Mouse (Mus musculus) limb, embryonic 12.5 days (tissue): ENCODE results near the gene Ccdc134. TPM values are rescaled to one million over a fixed set of nuclear protein-coding genes. Genes with fewer than 3 reads are reported as not detected.
A peak's percentile ranks its signal among the peaks of the same experiment; 100 is the strongest.

ENCODE experiments used
- ATAC-seq: fragments of 200-750 bp; cut with Nextera tagmentation; 2 replicates; pipeline ENCODE4 v1.8.0; 2017; ENCODE audit warnings: low read depth, moderate TSS enrichment; ENCODE audit not compliant: insufficient number of reproducible peaks, insufficient read depth, low FRiP score, low TSS enrichment
- H3K27ac ChIP-seq: fragments of 300-500 bp; sonication (generic); 2 replicates; pipeline ENCODE4 v1.5.1; 2016; ENCODE audit warnings: mild to moderate bottlenecking, moderate library complexity
- H3K27me3 ChIP-seq: fragments of 300-500 bp; sonication (generic); 2 replicates; pipeline ENCODE4 v1.6.1; 2016; ENCODE audit warnings: mild to moderate bottlenecking, moderate library complexity
- H3K36me3 ChIP-seq: fragments of 300-500 bp; sonication (generic); 2 replicates; pipeline ENCODE4 v1.6.1; 2016; ENCODE audit warnings: mild to moderate bottlenecking, moderate library complexity
- H3K4me1 ChIP-seq: fragments of 300-500 bp; sonication (generic); replicated peaks from 2 replicates; pipeline ENCODE4 v1.6.1; 2016
- H3K4me2 ChIP-seq: fragments of 300-500 bp; sonication (generic); 2 replicates; pipeline ENCODE4 v1.6.1; 2016; ENCODE audit warnings: mild to moderate bottlenecking, moderate library complexity
- H3K4me3 ChIP-seq: fragments of 300-500 bp; sonication (generic); replicated peaks from 2 replicates; pipeline ENCODE4 v1.5.1; 2016; ENCODE audit warnings: mild to moderate bottlenecking
- H3K9ac ChIP-seq: fragments of 300-500 bp; sonication (generic); replicated peaks from 2 replicates; pipeline ENCODE4 v1.6.1; 2016; ENCODE audit warnings: mild to moderate bottlenecking, moderate library complexity
- H3K9me3 ChIP-seq: fragments of 300-500 bp; sonication (generic); 2 replicates; pipeline ENCODE4 v1.6.1; 2016; ENCODE audit warnings: mild to moderate bottlenecking, moderate library complexity
- WGBS: fragments of 180-500 bp; shearing (Covaris S2); methylation state at CpG from one replicate; pipeline ENCODE4 v1.1.7; 2016; 5-methylcytosine and 5-hydroxymethylcytosine counted together
- polyA plus RNA-seq: library from polyadenylated mRNA; unstranded; fragments of >200 nt; fragmentation: Nextera tagmentation; extraction: Ambion mirVana; gene quantifications from 2 replicates; pipeline ENCODE4 v1.2.1, GENCODE M21; 2016

Gene Ccdc134
- polyA plus RNA-seq, 1 experiment from 2014 or later: 23.4 TPM

DNA sequence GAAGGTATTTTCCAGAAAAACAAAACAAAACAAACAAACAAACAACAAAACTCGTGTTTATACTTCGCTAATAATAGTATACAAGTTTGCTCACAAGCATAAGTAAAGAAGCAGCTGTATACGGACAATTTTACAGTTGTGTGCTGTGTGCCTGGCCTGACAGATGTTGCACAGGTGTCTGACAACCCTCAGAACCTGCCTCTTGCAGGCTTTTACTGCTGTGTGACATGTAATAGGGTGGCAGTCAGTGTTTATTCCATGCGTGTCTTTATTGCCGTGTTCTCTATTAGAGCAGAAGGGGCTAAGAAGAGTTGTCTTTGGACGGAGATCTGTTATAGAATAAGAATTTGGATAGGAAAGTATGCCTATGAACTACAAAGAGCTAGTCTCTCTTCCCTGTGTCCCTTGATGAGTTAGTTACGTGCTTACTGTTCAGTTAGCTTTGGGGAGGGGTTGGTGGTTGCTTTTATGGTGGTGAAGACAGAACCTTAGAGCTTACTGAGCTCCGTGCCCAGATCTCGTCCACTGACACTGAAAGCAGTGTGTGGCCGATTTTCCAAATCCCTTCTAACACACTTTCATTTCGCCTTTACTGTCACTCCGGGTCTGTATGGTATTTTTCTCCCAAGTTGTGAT lies 34.4 kb downstream of the Ccdc134 start:
- H3K9me3 ChIP-seq: no peaks in the 10 kb centered on the region
- H3K4me1 ChIP-seq: peaks cover 84% of the 10 kb centered on the region
- ATAC-seq: no peak
- H3K9ac ChIP-seq: no peak overlapping the region
- no peaks in the 10 kb centered on the region for H3K27me3 ChIP-seq
- H3K27ac ChIP-seq: no peak overlapping the region
- H3K4me3 ChIP-seq: no peak overlapping the region
- peaks cover 9% of the 10 kb centered on the region; the same call in 1 of the 2 replicates for H3K36me3 ChIP-seq
- WGBS: 75% methylated on average over 12 of the region's 12 CpGs
- H3K4me2 ChIP-seq: no peak overlapping the region

GRCm38 (mm10) chr15:82163356-82164060 lies 35.8 kb downstream of the Ccdc134 start:
- H3K9ac ChIP-seq: no peak overlapping the region
- H3K9me3 ChIP-seq: no peaks in the 10 kb centered on the region
- 85% methylated on average over 10 of the region's 10 CpGs for WGBS
- H3K27me3 ChIP-seq: no peaks in the 10 kb centered on the region
- H3K4me2 ChIP-seq: no peak overlapping the region
- 0 out of 2 replicates have a peak, but pooled peaks cover 9% of the 10 kb centered on the region for H3K36me3 ChIP-seq
- ATAC-seq: no peak
- peak overlapping the region; percentile 14; the same call in 1 of the 2 replicates for H3K27ac ChIP-seq
- H3K4me3 ChIP-seq: no peak overlapping the region
- peaks cover 76% of the 10 kb centered on the region for H3K4me1 ChIP-seq

DNA sequence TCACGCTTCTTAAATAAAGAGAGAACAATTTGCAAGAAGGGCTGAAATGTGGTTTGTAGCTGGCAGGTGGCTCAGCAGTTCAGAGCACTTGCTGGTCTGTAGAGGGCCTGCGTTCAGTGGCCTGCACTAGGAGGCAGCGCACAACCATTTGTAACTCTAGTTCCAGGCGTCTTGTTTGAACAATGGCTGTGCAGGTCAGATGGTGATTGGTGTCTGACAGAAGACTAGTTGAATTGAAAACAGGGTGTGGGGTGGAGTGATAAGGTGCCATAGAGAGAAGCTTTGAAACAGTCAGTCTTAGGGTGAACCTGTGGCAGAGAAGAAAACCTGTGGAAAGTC lies 36.3 kb downstream of the Ccdc134 start:
- Histone ChIP-seq H3K4me1 (peaks cover 70% of the 10 kb centered on the region), H3K4me3 (no peak overlapping the region), H3K36me3 (0 out of 2 replicates have a peak, but pooled peaks cover 6% of the 10 kb centered on the region), H3K27ac (peak overlapping the region; percentile 14; the same call in 1 of the 2 replicates), H3K9me3 (no peaks in the 10 kb centered on the region), H3K4me2 (no peak overlapping the region), H3K9ac (no peak overlapping the region), H3K27me3 (no peaks in the 10 kb centered on the region)
- 68% methylated on average over 4 of the region's 4 CpGs for WGBS
- peak; percentile 44; the same call in 1 of the 2 replicates for ATAC-seq

DNA sequence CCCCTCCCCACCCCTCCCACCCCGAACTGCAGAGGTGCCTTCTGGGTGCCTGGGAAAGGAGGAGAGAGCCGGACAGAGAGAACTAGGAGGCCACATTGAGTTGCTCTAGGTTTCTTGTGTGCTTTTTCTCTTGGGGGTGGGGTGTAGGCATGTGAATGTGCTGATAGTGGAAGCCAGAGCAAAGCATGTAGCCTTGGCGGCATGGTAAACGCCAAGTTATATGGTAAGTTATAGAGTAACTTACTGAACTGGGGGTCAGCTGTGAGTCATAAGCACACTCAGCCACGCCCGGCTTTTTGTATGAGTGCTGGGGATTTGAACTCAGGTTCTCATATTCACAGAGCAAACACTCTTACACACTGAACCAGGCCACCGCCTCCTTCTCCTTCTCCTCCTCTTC lies 36.8 kb downstream of the Ccdc134 start:
- no peak overlapping the region for H3K4me2 ChIP-seq
- no peak for ATAC-seq
- peak overlapping the region; percentile 14; the same call in 1 of the 2 replicates for H3K27ac ChIP-seq
- no peak overlapping the region for H3K9ac ChIP-seq
- H3K4me3 ChIP-seq: no peak overlapping the region
- H3K9me3 ChIP-seq: no peaks in the 10 kb centered on the region
- H3K36me3 ChIP-seq: 0 out of 2 replicates have a peak, but pooled peaks cover 4% of the 10 kb centered on the region
- no peaks in the 10 kb centered on the region for H3K27me3 ChIP-seq
- 78% methylated on average over 7 of the region's 7 CpGs for WGBS
- peaks cover 66% of the 10 kb centered on the region for H3K4me1 ChIP-seq

GRCm38 (mm10) chr15:82165332-82166239 lies 37.9 kb downstream of the Ccdc134 start:
- H3K27me3 ChIP-seq: no peaks in the 10 kb centered on the region
- no peak for ATAC-seq
- H3K36me3 ChIP-seq: peaks cover 13% of the 10 kb centered on the region
- no peak overlapping the region for H3K4me3 ChIP-seq
- H3K9ac ChIP-seq: no peak overlapping the region
- 58% methylated on average over 8 of the region's 8 CpGs for WGBS
- H3K4me1 ChIP-seq: peaks cover 57% of the 10 kb centered on the region
- no peaks in the 10 kb centered on the region for H3K9me3 ChIP-seq
- no peak overlapping the region for H3K27ac ChIP-seq
- H3K4me2 ChIP-seq: no peak overlapping the region

DNA sequence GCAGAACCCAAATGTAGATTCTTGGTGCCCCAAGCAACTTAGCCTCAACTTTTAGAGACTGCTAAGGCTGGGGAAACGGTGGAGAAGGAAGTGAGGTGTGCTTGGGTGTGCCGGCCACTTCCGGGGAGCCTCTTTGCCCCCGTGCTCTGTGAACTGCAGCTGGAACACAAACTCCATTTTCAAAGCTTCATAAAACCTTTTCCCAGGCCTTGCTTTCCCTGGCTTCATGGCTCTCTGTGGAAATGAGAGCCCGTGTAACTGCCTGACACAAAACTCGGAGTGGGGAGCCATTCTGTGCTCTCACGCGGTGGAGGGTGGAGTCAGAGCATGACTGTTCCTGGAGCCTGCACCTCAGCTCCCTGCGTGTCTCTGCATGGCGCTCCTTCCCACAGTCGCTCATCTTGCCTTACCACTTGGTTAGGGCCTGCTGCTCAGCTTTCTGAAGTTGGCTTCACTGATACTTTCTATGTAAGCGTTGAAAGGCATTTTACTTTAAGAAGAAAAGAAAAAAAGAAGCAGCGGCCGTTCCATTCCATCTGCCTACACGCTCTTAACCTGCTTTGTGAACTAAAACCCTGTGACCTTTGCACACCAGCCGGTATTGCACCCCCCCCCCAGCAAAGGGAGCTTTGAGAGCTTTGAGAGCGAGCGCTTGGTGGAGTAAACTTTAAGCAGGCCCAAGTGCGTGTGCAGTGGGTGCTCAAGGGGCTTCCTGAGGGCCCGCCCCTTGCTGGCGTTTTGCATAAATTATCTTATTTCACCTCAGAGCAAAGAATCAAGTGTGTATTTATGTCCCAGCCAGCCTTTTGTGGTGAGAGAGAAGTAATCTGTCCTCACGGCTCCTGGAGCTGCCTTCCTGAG lies 38.7 kb downstream of the Ccdc134 start:
- Histone ChIP-seq H3K9me3 (no peaks in the 10 kb centered on the region), H3K4me2 (0 out of 2 replicates have a peak overlapping the region, but pooled peaks have one; percentile 10), H3K9ac (no peak overlapping the region), H3K27me3 (no peaks in the 10 kb centered on the region), H3K36me3 (peaks cover 22% of the 10 kb centered on the region), H3K27ac (peak overlapping the region; percentile 62; the same call in 1 of the 2 replicates), H3K4me1 (peaks cover 48% of the 10 kb centered on the region), H3K4me3 (no peak overlapping the region)
- ATAC-seq: no peak
- WGBS: 64% methylated on average over 22 of the region's 22 CpGs

- H3K4me2 ChIP-seq: no peak overlapping the region
- ATAC-seq: no peak
- peaks cover 38% of the 10 kb centered on the region for H3K4me1 ChIP-seq
- 66% methylated on average over 23 of the region's 23 CpGs for WGBS
- no peak overlapping the region for H3K9ac ChIP-seq
- H3K36me3 ChIP-seq: peaks cover 32% of the 10 kb centered on the region
- peak overlapping the region; percentile 62; the same call in 1 of the 2 replicates for H3K27ac ChIP-seq
- no peaks in the 10 kb centered on the region for H3K9me3 ChIP-seq
- H3K27me3 ChIP-seq: no peaks in the 10 kb centered on the region
- H3K4me3 ChIP-seq: no peak overlapping the region
Measured at GRCm38 (mm10) chr15:82167201-82168168, 39.8 kb downstream of the Ccdc134 start.

DNA sequence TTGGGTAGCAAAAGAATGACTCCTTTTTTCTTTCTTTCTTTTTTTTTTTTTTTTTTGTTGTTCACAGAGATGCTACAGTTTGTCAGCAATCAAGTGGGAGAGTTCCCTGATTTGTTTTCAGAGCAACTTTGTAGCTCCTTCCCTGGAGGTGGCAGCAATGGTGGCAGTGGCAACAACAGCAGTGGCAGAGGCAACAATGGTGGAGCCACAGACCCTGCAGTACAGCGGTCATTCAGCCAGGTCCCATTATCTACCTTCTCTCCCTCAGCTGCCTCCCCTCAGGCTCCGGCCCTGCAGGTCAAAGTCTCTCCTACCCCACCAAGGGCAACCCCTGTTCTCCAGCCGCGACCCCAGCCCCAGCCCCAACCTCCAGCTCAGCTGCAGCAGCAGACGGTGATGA lies 41.9 kb downstream of the Ccdc134 start:
- Histone ChIP-seq H3K4me2 (no peak overlapping the region), H3K4me1 (peaks cover 24% of the 10 kb centered on the region), H3K9me3 (no peaks in the 10 kb centered on the region), H3K27ac (no peak overlapping the region), H3K9ac (no peak overlapping the region), H3K36me3 (peaks cover 52% of the 10 kb centered on the region), H3K27me3 (no peaks in the 10 kb centered on the region), H3K4me3 (no peak overlapping the region)
- ATAC-seq: no peak
- 79% methylated on average over 5 of the region's 5 CpGs for WGBS

DNA sequence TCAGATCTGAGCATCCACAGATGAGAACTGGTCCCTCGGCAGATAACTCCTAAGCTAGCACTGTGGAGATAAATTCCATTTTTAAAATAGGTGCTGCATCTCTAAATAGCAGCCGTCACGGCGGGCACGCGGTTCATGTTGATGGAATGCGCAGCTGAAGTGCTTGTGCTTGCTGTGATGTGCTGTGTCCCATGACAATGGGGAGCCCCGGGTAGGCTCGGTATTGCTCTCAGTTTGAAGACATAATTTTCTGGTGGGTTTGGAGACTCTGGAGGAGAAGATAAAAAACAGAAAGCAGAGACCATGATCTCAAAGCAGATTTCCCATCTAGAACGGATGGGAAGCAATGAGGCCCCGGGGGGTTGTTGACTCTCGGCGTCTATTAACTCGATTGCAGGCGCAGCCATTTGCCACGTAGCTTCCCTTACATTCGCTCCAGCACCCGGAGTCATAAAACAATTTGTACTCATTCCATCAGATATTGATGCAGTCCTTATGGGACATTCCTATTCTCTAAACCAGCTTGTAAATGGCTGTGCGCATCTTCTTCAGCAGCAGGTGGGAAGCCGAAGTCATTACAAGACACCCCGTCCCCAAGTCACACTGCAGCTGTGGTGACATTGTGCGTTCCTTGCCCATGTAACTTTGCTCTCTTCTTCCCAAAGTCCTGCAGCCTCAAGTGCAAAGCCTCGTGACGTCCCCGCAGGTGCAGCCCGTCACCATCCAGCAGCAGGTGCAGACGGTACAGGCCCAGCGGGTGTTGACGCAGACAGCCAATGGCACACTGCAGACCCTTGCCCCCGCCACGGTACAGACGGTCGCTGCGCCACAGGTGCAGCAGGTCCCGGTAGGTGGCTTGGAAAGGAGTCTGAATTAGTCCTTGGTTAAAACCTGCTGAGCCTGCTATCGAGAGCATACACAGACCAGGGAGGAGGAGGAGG lies 43.0 kb downstream of the Ccdc134 start:
- Histone ChIP-seq H3K4me3 (no peak overlapping the region), H3K9me3 (no peaks in the 10 kb centered on the region), H3K36me3 (peaks cover 62% of the 10 kb centered on the region), H3K27ac (no peak overlapping the region), H3K27me3 (no peaks in the 10 kb centered on the region), H3K4me1 (peaks cover 20% of the 10 kb centered on the region), H3K4me2 (no peak overlapping the region), H3K9ac (no peak overlapping the region)
- ATAC-seq: no peak
- 80% methylated on average over 36 of the region's 36 CpGs for WGBS
